In genomic region chr7:16134951-16135392, GRCm38 (mm10) we compare ENCODE assay signal across 14 mouse cellular contexts. TPM values are rescaled to one million over a fixed set of nuclear protein-coding genes. Genes with fewer than 3 reads are reported as not detected.
A peak's percentile ranks its signal among the peaks of the same experiment; 100 is the strongest.
DNase-seq lines count a peak whose midpoint lies in the region; ATAC-seq and TF ChIP-seq lines count a peak whose summit lies in the region.
"Had no signal": no experiment of that assay in that cellular context is flagged by ENCODE, and none has a peak within 500 bp of the region (broad histone marks: within the 10 kb centered on the region; RNA-seq: fewer than 3 reads in every experiment).

No protein-coding gene starts in this region.

- ATAC-seq in forebrain, embryonic 14.5 days = peak; percentile 62
- peak; percentile 26 for ATAC-seq in hindbrain, embryonic 16.5 days
- ATAC-seq in neural tube, embryonic 14.5 days (ENCODE audit: low read depth) = peak; percentile 62

- H3K4me2 ChIP-seq in forebrain, embryonic 14.5 days (ENCODE audit: low read length) = peak overlapping the region; percentile 21; the same call in 1 of the 2 replicates
- H3K4me2 ChIP-seq in hindbrain, embryonic 16.5 days (ENCODE audit: low read length) = peak overlapping the region; percentile 33
- H3K4me2 ChIP-seq in neural tube, embryonic 14.5 days (ENCODE audit: low read depth, low read length) = peak overlapping the region; percentile 16; the same call in 1 of the 2 replicates
- H3K4me2 ChIP-seq: heart, embryonic 15.5 days; liver, embryonic 11.5 days had no signal

- DNase-seq in left cerebral cortex, adult 2 months (ENCODE audit: extremely low spot score in 1 of 2, low spot score in 2 of 2) = no peak
- no peak for DNase-seq in left cerebral cortex, adult 9 months (ENCODE audit: low spot score in 2 of 2)
- DNase-seq in forebrain, embryonic 14.5 days (ENCODE audit: low spot score) = peak; percentile 80
- no peak for DNase-seq in adrenal gland, postnatal 4 days (ENCODE audit: low spot score in 2 of 2)
- no peak for DNase-seq in layer of hippocampus, postnatal 10 days (ENCODE audit: low spot score in 2 of 2)
- DNase-seq: adrenal gland, postnatal 10 days; cerebellum, adult 11 months; gastrocnemius, postnatal 36 days; kidney, postnatal 14 days had no signal

- H3K4me1 ChIP-seq in forebrain, embryonic 14.5 days (ENCODE audit: control insufficient read depth, insufficient read depth, low read length) = peaks cover 40% of the 10 kb centered on the region
- H3K4me1 ChIP-seq in hindbrain, embryonic 16.5 days (ENCODE audit: control insufficient read depth, insufficient read depth, low read depth, low read length) = peaks cover 28% of the 10 kb centered on the region
- peaks cover 35% of the 10 kb centered on the region for H3K4me1 ChIP-seq in neural tube, embryonic 14.5 days (ENCODE audit: control insufficient read depth, insufficient read depth, low read length)

- H3K27me3 ChIP-seq in forebrain, embryonic 14.5 days (replicated peaks; ENCODE audit: control insufficient read depth, insufficient read depth, low read length) = no peaks in the 10 kb centered on the region
- no peaks in the 10 kb centered on the region for H3K27me3 ChIP-seq in hindbrain, embryonic 16.5 days (replicated peaks; ENCODE audit: control insufficient read depth, insufficient read depth, low read length)
- no peaks in the 10 kb centered on the region for H3K27me3 ChIP-seq in neural tube, embryonic 14.5 days (ENCODE audit: control insufficient read depth, insufficient read depth, low read length)
- H3K27me3 ChIP-seq: heart, embryonic 15.5 days had no signal

- H3K9ac ChIP-seq in forebrain, embryonic 14.5 days (ENCODE audit: low read length) = 0 out of 2 replicates have a peak overlapping the region, but pooled peaks have one; percentile 2
- 0 out of 2 replicates have a peak overlapping the region, but pooled peaks have one; percentile 18 for H3K9ac ChIP-seq in hindbrain, embryonic 16.5 days (ENCODE audit: low read depth, low read length)
- no peak overlapping the region for H3K9ac ChIP-seq in neural tube, embryonic 14.5 days (replicated peaks; ENCODE audit: low read depth, low read length)
- H3K9ac ChIP-seq: heart, embryonic 15.5 days had no signal

- H3K36me3 ChIP-seq in forebrain, embryonic 14.5 days (ENCODE audit: control insufficient read depth, insufficient read depth, low read length) = peaks cover 6% of the 10 kb centered on the region
- no peaks in the 10 kb centered on the region for H3K36me3 ChIP-seq in hindbrain, embryonic 16.5 days (ENCODE audit: control insufficient read depth, insufficient read depth, low read length)
- no peaks in the 10 kb centered on the region for H3K36me3 ChIP-seq in neural tube, embryonic 14.5 days (ENCODE audit: control insufficient read depth, insufficient read depth, low read length)
- H3K36me3 ChIP-seq: heart, embryonic 15.5 days had no signal

- WGBS in forebrain, embryonic 14.5 days = 9% methylated on average over 7 of the region's 7 CpGs
- WGBS in hindbrain, embryonic 16.5 days = 17% methylated on average over 7 of the region's 7 CpGs
- 12% methylated on average over 7 of the region's 7 CpGs for WGBS in neural tube, embryonic 14.5 days

- TF ChIP-seq CTCF in left cerebral cortex, adult 2 months (IDR thresholded peaks at IDR 0.05) = no peak

- peak overlapping the region; percentile 19; the same call in 1 of the 2 replicates for H3K27ac ChIP-seq in left cerebral cortex, adult 2 months
- peak overlapping the region; percentile 75; the same call in 1 of the 2 replicates for H3K27ac ChIP-seq in forebrain, embryonic 14.5 days (ENCODE audit: low read depth, low read length)
- no peak overlapping the region for H3K27ac ChIP-seq in hindbrain, embryonic 16.5 days (ENCODE audit: low read depth, low read length)
- H3K27ac ChIP-seq in neural tube, embryonic 14.5 days (ENCODE audit: low read depth, low read length) = peak overlapping the region; percentile 52; the same call in 1 of the 2 replicates
- H3K27ac ChIP-seq: heart, embryonic 15.5 days had no signal

- intact Hi-C loops in left cerebral cortex, adult 2 months (cut with DNase I) = no loop called here

- H3K9me3 ChIP-seq in forebrain, embryonic 14.5 days (replicated peaks; ENCODE audit: control insufficient read depth, low read length) = no peaks in the 10 kb centered on the region
- no peaks in the 10 kb centered on the region for H3K9me3 ChIP-seq in hindbrain, embryonic 16.5 days (ENCODE audit: control insufficient read depth, low read length)
- H3K9me3 ChIP-seq in neural tube, embryonic 14.5 days (ENCODE audit: control insufficient read depth, low read length) = no peaks in the 10 kb centered on the region
- H3K9me3 ChIP-seq: heart, embryonic 15.5 days had no signal

- peak overlapping the region; percentile 17 for H3K4me3 ChIP-seq in left cerebral cortex, adult 2 months
- peak overlapping the region; percentile 12; the same call in 1 of the 2 replicates for H3K4me3 ChIP-seq in forebrain, embryonic 14.5 days (ENCODE audit: low read depth, low read length)
- H3K4me3 ChIP-seq in hindbrain, embryonic 16.5 days (ENCODE audit: low read length) = no peak overlapping the region
- H3K4me3 ChIP-seq in neural tube, embryonic 14.5 days (ENCODE audit: low read depth, low read length) = no peak overlapping the region
- H3K4me3 ChIP-seq: heart, embryonic 15.5 days had no signal

RNA-seq across cellular contexts. Expression of gene Slc8a2, which starts 5.3 kb away (rescaled TPM):
- 100 to 1,000 TPM; 226 TPM for total RNA-seq in left cerebral cortex, adult 2 months (2021)
- 0.85 and 0.94 TPM in 2 replicates for polyA plus RNA-seq in forebrain, embryonic 14.5 days (2014; fragmentation: Nextera tagmentation; extraction: Ambion mirVana)
- 1.1 and 1.2 TPM in 2 replicates for polyA plus RNA-seq in hindbrain, embryonic 16.5 days (2015; fragmentation: Nextera tagmentation; extraction: Ambion mirVana)
- 1.5 and 2.0 TPM in 2 replicates for polyA plus RNA-seq in neural tube, embryonic 14.5 days (2014; fragmentation: Nextera tagmentation; extraction: Ambion mirVana)
- 1 to 10 TPM; 6.5 to 7.6 TPM for total RNA-seq in adrenal gland, postnatal 4 days (2021)
- total RNA-seq in layer of hippocampus, postnatal 10 days (2021) = 100 to 1,000 TPM; 282 to 292 TPM
- total RNA-seq: monocyte, adult 5-6 weeks had no signal

RNA-seq across cellular contexts. Expression of gene Kptn, which starts 15.3 kb away (rescaled TPM):
- 10 to 100 TPM; 42.9 to 46.3 TPM for total RNA-seq in left cerebral cortex, adult 2 months (2021)
- 34.5 and 37.0 TPM in 2 replicates for polyA plus RNA-seq in forebrain, embryonic 14.5 days (2014; fragmentation: Nextera tagmentation; extraction: Ambion mirVana)
- 48.3 and 49.8 TPM in 2 replicates for polyA plus RNA-seq in hindbrain, embryonic 16.5 days (2015; fragmentation: Nextera tagmentation; extraction: Ambion mirVana)
- 39.0 and 39.5 TPM in 2 replicates for polyA plus RNA-seq in neural tube, embryonic 14.5 days (2014; fragmentation: Nextera tagmentation; extraction: Ambion mirVana)
- total RNA-seq in adrenal gland, postnatal 4 days (2021) = 10 to 100 TPM; 29.1 to 29.3 TPM
- total RNA-seq in layer of hippocampus, postnatal 10 days (2021) = 10 to 100 TPM; 33.3 to 39.1 TPM

RNA-seq across cellular contexts. Expression of gene Napa, which starts 36.7 kb away (rescaled TPM):
- 100 to 1,000 TPM; 269 to 280 TPM for total RNA-seq in left cerebral cortex, adult 2 months (2021)
- 156 and 164 TPM in 2 replicates for polyA plus RNA-seq in forebrain, embryonic 14.5 days (2014; fragmentation: Nextera tagmentation; extraction: Ambion mirVana)
- 236 and 255 TPM in 2 replicates for polyA plus RNA-seq in hindbrain, embryonic 16.5 days (2015; fragmentation: Nextera tagmentation; extraction: Ambion mirVana)
- polyA plus RNA-seq in neural tube, embryonic 14.5 days (2014; fragmentation: Nextera tagmentation; extraction: Ambion mirVana) = 252 and 259 TPM in 2 replicates
- 100 to 1,000 TPM; 130 to 136 TPM for total RNA-seq in adrenal gland, postnatal 4 days (2021)
- 100 to 1,000 TPM; 191 to 195 TPM for total RNA-seq in layer of hippocampus, postnatal 10 days (2021)

RNA-seq across cellular contexts. Expression of gene Meis3, which starts 39.9 kb away (rescaled TPM):
- 10 to 100 TPM; 39.8 to 42.6 TPM for total RNA-seq in left cerebral cortex, adult 2 months (2021)
- polyA plus RNA-seq in forebrain, embryonic 14.5 days (2014; fragmentation: Nextera tagmentation; extraction: Ambion mirVana) = 88.8 and 97.6 TPM in 2 replicates
- polyA plus RNA-seq in hindbrain, embryonic 16.5 days (2015; fragmentation: Nextera tagmentation; extraction: Ambion mirVana) = 96.6 and 122 TPM in 2 replicates
- polyA plus RNA-seq in neural tube, embryonic 14.5 days (2014; fragmentation: Nextera tagmentation; extraction: Ambion mirVana) = 122 and 127 TPM in 2 replicates
- total RNA-seq in adrenal gland, postnatal 4 days (2021) = 10 to 100 TPM; 18.8 to 22.0 TPM
- 10 to 100 TPM; 36.2 to 41.5 TPM for total RNA-seq in layer of hippocampus, postnatal 10 days (2021)

Comparison
In these comparisons a context has a peak if more than half of its experiments do, and no peak if none do; other contexts are left out.
1. H3K4me3 ChIP-seq: peak in left cerebral cortex, adult 2 months (single experiment) and forebrain, embryonic 14.5 days (single experiment); none in hindbrain, embryonic 16.5 days (single experiment) and neural tube, embryonic 14.5 days (single experiment).
2. RNA of gene Slc8a2, which starts 5.3 kb away (total RNA-seq): 282 to 292 TPM in layer of hippocampus, postnatal 10 days and 226 TPM in left cerebral cortex, adult 2 months; 6.5 to 7.6 TPM in adrenal gland, postnatal 4 days; every median in the first group is over 10 times any median in the second.
3. Peak in every context shown above with its lines, with median percentiles within 50 percentile points of each other: ATAC-seq and H3K4me2 ChIP-seq.